Comparison of ENCODE assay signal across 19 mouse cellular contexts in the genomic region with DNA sequence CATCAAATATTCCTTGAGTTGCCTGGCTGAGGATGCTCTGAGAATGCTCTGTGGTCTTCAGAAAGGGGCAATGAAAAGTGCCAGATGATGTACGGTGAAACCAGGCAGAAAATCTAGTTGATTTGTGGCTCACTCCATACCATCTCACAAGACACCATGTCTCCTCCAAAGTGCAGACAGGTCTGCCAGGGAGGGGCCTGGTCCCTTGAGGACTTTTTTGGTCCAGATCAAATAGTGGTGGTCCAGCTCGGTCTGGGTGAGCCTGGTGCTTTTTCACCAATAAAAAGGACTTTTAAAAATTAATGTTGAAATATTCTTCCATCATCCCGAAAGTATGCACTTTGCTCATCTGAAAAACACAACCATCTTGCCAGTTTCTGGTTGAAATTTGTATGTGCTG.
A peak's percentile ranks its signal among the peaks of the same experiment; 100 is the strongest.
DNase-seq lines count a peak whose midpoint lies in the region; ATAC-seq and TF ChIP-seq lines count a peak whose summit lies in the region.
"Had no signal": no experiment of that assay in that cellular context is flagged by ENCODE, and none has a peak within 500 bp of the region (broad histone marks: within the 10 kb centered on the region; RNA-seq: fewer than 3 reads in every experiment).

No protein-coding gene starts in this region.

- H3K79me2 ChIP-seq in heart, adult 2 months (replicated peaks; ENCODE audit: control insufficient read depth, insufficient read depth, low read length), result no peaks in the 10 kb centered on the region

- H3K27ac ChIP-seq in heart, adult 2 months, result peak overlapping the region; percentile 33
- H3K27ac ChIP-seq in intestine, embryonic 16.5 days (ENCODE audit: low read length), result no peak overlapping the region
- H3K27ac ChIP-seq: embryonic facial prominence, embryonic 13.5 days; forebrain, embryonic 10.5 days; hindbrain, embryonic 15.5 days had no signal

- H3K4me3 ChIP-seq in heart, adult 2 months, result no peak overlapping the region
- H3K4me3 ChIP-seq in intestine, embryonic 16.5 days (ENCODE audit: low read length), result no peak overlapping the region
- H3K4me3 ChIP-seq: embryonic facial prominence, embryonic 13.5 days; forebrain, embryonic 10.5 days; hindbrain, embryonic 15.5 days had no signal

- no peaks in the 10 kb centered on the region; the same call in 1 of the 2 replicates for H3K4me1 ChIP-seq in heart, adult 2 months (ENCODE audit: control insufficient read depth, insufficient read depth, low read length)
- no peaks in the 10 kb centered on the region for H3K4me1 ChIP-seq in intestine, embryonic 16.5 days (ENCODE audit: control insufficient read depth, insufficient read depth, low read length)
- H3K4me1 ChIP-seq: embryonic facial prominence, embryonic 13.5 days; hindbrain, embryonic 15.5 days had no signal

- no peaks in the 10 kb centered on the region for H3K36me3 ChIP-seq in heart, adult 2 months (ENCODE audit: control insufficient read depth, insufficient read depth, low read length)
- H3K36me3 ChIP-seq in intestine, embryonic 16.5 days (ENCODE audit: control insufficient read depth, insufficient read depth, low read length), result no peaks in the 10 kb centered on the region
- H3K36me3 ChIP-seq: embryonic facial prominence, embryonic 13.5 days; forebrain, embryonic 10.5 days; hindbrain, embryonic 15.5 days had no signal

- DNase-seq in gastrocnemius, adult 18-20 months (ENCODE audit: low spot score), result peak; percentile 26
- DNase-seq in gastrocnemius, postnatal 10 days, result no peak
- peak; percentile 35 to 36 for DNase-seq in heart, adult 2 months
- DNase-seq in heart, postnatal 4 days, result no peak
- DNase-seq in heart, postnatal 10 days, result peak; percentile 22 to 24
- DNase-seq in c-Kit-positive CD71-positive TER-119-positive erythroid progenitor cells, embryonic 14.5 days (ENCODE audit: low spot score), result no peak
- DNase-seq in yolk sac, embryonic 10.5 days (ENCODE audit: low spot score), result no peak
- DNase-seq: adrenal gland, postnatal 10 days; B cell, adult 2 months; cerebellum, adult 11-12 months; cerebellum, adult 9-11 months; gastrocnemius, postnatal 14 days; kidney, adult 9 months had no signal

- no peak for TF ChIP-seq CTCF in heart, adult 2 months (IDR thresholded peaks at IDR 0.05)

- no peak for ATAC-seq in intestine, embryonic 16.5 days
- ATAC-seq: forebrain, embryonic 14.5 days; intestine, postnatal 0 days had no signal

- intact Hi-C loops in heart, adult 2 months (cut with DNase I), result no loop called here
- intact Hi-C loops in heart, postnatal 10 days (cut with DNase I), result no loop called here

- 72% methylated on average over 3 of the region's 3 CpGs for WGBS in heart, adult 2 months
- WGBS in intestine, embryonic 16.5 days, result 92% methylated on average over 3 of the region's 3 CpGs

- no peak overlapping the region for H3K4me2 ChIP-seq in intestine, embryonic 16.5 days (ENCODE audit: low read depth, low read length)
- H3K4me2 ChIP-seq: embryonic facial prominence, embryonic 13.5 days; hindbrain, embryonic 15.5 days had no signal

- TF ChIP-seq POLR2A in heart, adult 2 months (IDR thresholded peaks at IDR 0.05; ENCODE audit: insufficient read depth, low read depth, low read length), result no peak

- no peaks in the 10 kb centered on the region for H3K27me3 ChIP-seq in heart, adult 2 months (ENCODE audit: control insufficient read depth, insufficient read depth, low read length)
- no peaks in the 10 kb centered on the region for H3K27me3 ChIP-seq in intestine, embryonic 16.5 days (replicated peaks; ENCODE audit: control insufficient read depth, insufficient read depth, low read length)
- H3K27me3 ChIP-seq: hindbrain, embryonic 15.5 days had no signal

- no peak overlapping the region for H3K9ac ChIP-seq in heart, adult 2 months (ENCODE audit: low read depth, low read length)
- no peak overlapping the region for H3K9ac ChIP-seq in intestine, embryonic 16.5 days (ENCODE audit: low read depth, low read length)
- H3K9ac ChIP-seq: embryonic facial prominence, embryonic 13.5 days; hindbrain, embryonic 15.5 days had no signal

- no peak for TF ChIP-seq EP300 in heart, adult 2 months (IDR thresholded peaks at IDR 0.05; ENCODE audit: insufficient read depth, low read depth, low read length)

- no peaks in the 10 kb centered on the region for H3K9me3 ChIP-seq in intestine, embryonic 16.5 days (ENCODE audit: control insufficient read depth, low read length)
- H3K9me3 ChIP-seq: embryonic facial prominence, embryonic 13.5 days; forebrain, embryonic 10.5 days; hindbrain, embryonic 15.5 days had no signal

Comparison
In these comparisons a context has a peak if more than half of its experiments do, and no peak if none do; other contexts are left out.
1. DNase-seq: peak in gastrocnemius, adult 18-20 months (single experiment), heart, adult 2 months (2 of 2) and heart, postnatal 10 days (2 of 2); none in gastrocnemius, postnatal 10 days (single experiment), heart, postnatal 4 days (single experiment), c-Kit-positive CD71-positive TER-119-positive erythroid progenitor cells, embryonic 14.5 days (single experiment) and yolk sac, embryonic 10.5 days (single experiment).